Mouse (Mus musculus): ENCODE results near the gene Atp5f1.

DNA sequence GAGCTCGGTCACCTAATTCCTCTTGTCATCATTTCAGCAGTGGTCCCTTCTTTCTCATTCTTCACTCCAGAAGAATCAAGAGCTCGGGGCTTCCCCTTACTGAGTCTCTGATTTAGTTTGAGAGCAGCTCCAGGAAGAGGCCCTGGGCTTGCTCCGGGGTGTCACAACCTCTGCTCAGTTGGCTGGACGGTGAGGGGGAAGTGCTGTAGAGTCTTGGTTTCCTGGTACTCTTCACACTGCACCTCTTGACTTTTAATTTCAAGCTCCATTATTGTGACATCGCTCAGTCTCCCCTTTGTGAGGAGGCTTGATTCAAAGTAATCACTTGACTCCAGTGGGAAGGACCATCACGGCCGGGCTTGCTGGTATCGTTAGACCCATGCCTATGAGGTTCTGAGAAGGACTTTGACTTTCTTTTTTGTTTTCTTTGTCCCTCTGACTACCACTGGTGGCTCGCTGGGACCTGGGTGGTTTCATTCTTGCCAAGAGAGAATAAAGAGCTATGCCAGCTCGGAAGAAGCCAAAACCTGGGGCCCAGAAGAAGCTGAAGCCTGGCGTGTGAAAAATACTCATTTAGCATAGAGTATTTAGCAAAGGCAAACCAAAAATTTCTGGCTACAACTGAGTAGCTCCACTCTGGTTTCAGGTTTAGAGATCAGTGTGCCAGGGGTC is 49.2 kb downstream of the Atp5f1 start:
- TF ChIP-seq CTCF (IDR thresholded peaks at IDR 0.05; ENCODE audit: control insufficient read depth, insufficient read depth, insufficient replicate concordance, low read depth, low read length) (no peak), POLR2A (IDR thresholded peaks at IDR 0.05; ENCODE audit: control insufficient read depth, low read depth, low read length) (no peak)

Data from testis, adult 2 months (tissue).